ENCODE assay signal across 9 mouse cellular contexts in genomic region chr6:34304675-34305241, GRCm38 (mm10). TPM values are rescaled to one million over a fixed set of nuclear protein-coding genes. Genes with fewer than 3 reads are reported as not detected.
A peak's percentile ranks its signal among the peaks of the same experiment; 100 is the strongest.
DNase-seq lines count a peak whose midpoint lies in the region; ATAC-seq and TF ChIP-seq lines count a peak whose summit lies in the region.
"Had no signal": no experiment of that assay in that cellular context is flagged by ENCODE, and none has a peak within 500 bp of the region (broad histone marks: within the 10 kb centered on the region; RNA-seq: fewer than 3 reads in every experiment).

No protein-coding gene starts in this region.

- 0 out of 2 replicates have a peak, but pooled peaks have one; percentile 31 for ATAC-seq in limb, embryonic 12.5 days (ENCODE audit: insufficient number of reproducible peaks, insufficient read depth, low FRiP score, low TSS enrichment, low read depth)
- ATAC-seq in intestine, postnatal 0 days, result peak; percentile 90
- ATAC-seq in stomach, postnatal 0 days (ENCODE audit: low FRiP score, low TSS enrichment), result peak; percentile 73

- H3K27ac ChIP-seq in limb, embryonic 12.5 days, result no peak overlapping the region
- no peak overlapping the region for H3K27ac ChIP-seq in limb, embryonic 10.5 days
- H3K27ac ChIP-seq in gastrocnemius, adult 2 months, result peak overlapping the region; percentile 80
- peak overlapping the region; percentile 21; the same call in 1 of the 2 replicates for H3K27ac ChIP-seq in intestine, postnatal 0 days (ENCODE audit: low read depth, low read length)
- 0 out of 2 replicates have a peak overlapping the region, but pooled peaks have one; percentile 8 for H3K27ac ChIP-seq in stomach, postnatal 0 days (replicated peaks)

- no peaks in the 10 kb centered on the region for H3K4me1 ChIP-seq in limb, embryonic 12.5 days (replicated peaks)
- H3K4me1 ChIP-seq in limb, embryonic 10.5 days, result no peaks in the 10 kb centered on the region
- H3K4me1 ChIP-seq in intestine, postnatal 0 days (replicated peaks; ENCODE audit: control insufficient read depth, insufficient read depth, low read length), result no peaks in the 10 kb centered on the region
- no peaks in the 10 kb centered on the region for H3K4me1 ChIP-seq in stomach, postnatal 0 days (replicated peaks; ENCODE audit: control insufficient read depth, insufficient read depth)

- H3K36me3 ChIP-seq in limb, embryonic 12.5 days, result peaks cover 54% of the 10 kb centered on the region
- H3K36me3 ChIP-seq in limb, embryonic 10.5 days, result peaks cover 64% of the 10 kb centered on the region
- peaks cover 28% of the 10 kb centered on the region for H3K36me3 ChIP-seq in intestine, postnatal 0 days (ENCODE audit: control insufficient read depth, insufficient read depth)
- H3K36me3 ChIP-seq in stomach, postnatal 0 days (ENCODE audit: control insufficient read depth, insufficient read depth, low read length), result 0 out of 2 replicates have a peak, but pooled peaks cover 2% of the 10 kb centered on the region

- no peak for TF ChIP-seq EP300 in stomach, postnatal 0 days (optimal IDR thresholded peaks at IDR 0.05)

- no peak for TF ChIP-seq CTCF in gastrocnemius, adult 2 months (IDR thresholded peaks at IDR 0.05)
- TF ChIP-seq CTCF in intestine, postnatal 0 days (IDR thresholded peaks at IDR 0.05; ENCODE audit: low read depth), result no peak
- TF ChIP-seq CTCF in stomach, postnatal 0 days (IDR thresholded peaks at IDR 0.05; ENCODE audit: low read depth), result no peak

- no peak overlapping the region for H3K4me3 ChIP-seq in limb, embryonic 12.5 days (replicated peaks)
- no peak overlapping the region for H3K4me3 ChIP-seq in limb, embryonic 10.5 days
- peak overlapping the region; percentile 18 for H3K4me3 ChIP-seq in gastrocnemius, adult 2 months
- H3K4me3 ChIP-seq in intestine, postnatal 0 days (ENCODE audit: low read depth, low read length), result no peak overlapping the region
- no peak overlapping the region for H3K4me3 ChIP-seq in stomach, postnatal 0 days (ENCODE audit: low read depth, low read length)
- H3K4me3 ChIP-seq: megakaryocyte, embryonic 14.5 days had no signal

- 70% methylated on average over 10 of the region's 10 CpGs for WGBS in limb, embryonic 12.5 days
- 85% methylated on average over 10 of the region's 10 CpGs for WGBS in limb, embryonic 10.5 days
- 28% methylated on average over 10 of the region's 10 CpGs for WGBS in intestine, postnatal 0 days
- 55% methylated on average over 10 of the region's 10 CpGs for WGBS in stomach, postnatal 0 days

- no peaks in the 10 kb centered on the region for H3K9me3 ChIP-seq in limb, embryonic 12.5 days
- H3K9me3 ChIP-seq in limb, embryonic 10.5 days (replicated peaks), result no peaks in the 10 kb centered on the region
- no peaks in the 10 kb centered on the region for H3K9me3 ChIP-seq in intestine, postnatal 0 days (ENCODE audit: control insufficient read depth)
- H3K9me3 ChIP-seq in stomach, postnatal 0 days (ENCODE audit: control insufficient read depth, low read length), result no peaks in the 10 kb centered on the region

- intact Hi-C loops in gastrocnemius, adult 2 months (cut with DNase I), result no loop called here

- no peaks in the 10 kb centered on the region for H3K27me3 ChIP-seq in limb, embryonic 12.5 days
- no peaks in the 10 kb centered on the region for H3K27me3 ChIP-seq in limb, embryonic 10.5 days (ENCODE audit: low read depth, poor library complexity, severe bottlenecking)
- H3K27me3 ChIP-seq in intestine, postnatal 0 days (replicated peaks; ENCODE audit: control insufficient read depth, insufficient read depth, low read length), result no peaks in the 10 kb centered on the region
- no peaks in the 10 kb centered on the region for H3K27me3 ChIP-seq in stomach, postnatal 0 days (ENCODE audit: control insufficient read depth, insufficient read depth, low read length)
- H3K27me3 ChIP-seq: megakaryocyte, embryonic 14.5 days had no signal

- no peak overlapping the region for H3K4me2 ChIP-seq in limb, embryonic 12.5 days
- H3K4me2 ChIP-seq in intestine, postnatal 0 days (replicated peaks; ENCODE audit: low read depth), result no peak overlapping the region; the same call in 1 of the 2 replicates
- H3K4me2 ChIP-seq in stomach, postnatal 0 days (replicated peaks; ENCODE audit: low read depth), result no peak overlapping the region

- DNase-seq in limb, embryonic 10.5 days (ENCODE audit: low spot score), result no peak
- DNase-seq in gastrocnemius, adult 2 months, result peak; percentile 65
- peak; percentile 33 for DNase-seq in stomach, postnatal 0 days (ENCODE audit: low spot score)
- no peak for DNase-seq in T-cell, adult 2 months (ENCODE audit: low spot score)
- DNase-seq in left cerebral cortex, adult 18-20 months (ENCODE audit: low spot score in 2 of 2), result no peak
- no peak for DNase-seq in layer of hippocampus, postnatal 10 days (ENCODE audit: low spot score in 2 of 2)

- no peak overlapping the region for H3K9ac ChIP-seq in limb, embryonic 12.5 days (replicated peaks)
- no peak overlapping the region for H3K9ac ChIP-seq in intestine, postnatal 0 days (ENCODE audit: low read depth, low read length)
- no peak overlapping the region for H3K9ac ChIP-seq in stomach, postnatal 0 days (ENCODE audit: low read length)

RNA-seq across cellular contexts. Expression of gene Akr1b3, which starts 12.5 kb away (rescaled TPM):
- 183 and 191 TPM in 2 replicates for polyA plus RNA-seq in limb, embryonic 12.5 days (2016; fragmentation: Nextera tagmentation; extraction: Ambion mirVana)
- 238 and 309 TPM in 2 replicates for polyA plus RNA-seq in limb, embryonic 10.5 days (2016; fragmentation: Nextera tagmentation; extraction: Ambion mirVana)
- total RNA-seq in gastrocnemius, adult 2 months (2021), result 100 to 1,000 TPM; 140 to 194 TPM
- polyA plus RNA-seq in intestine, postnatal 0 days (2015; fragmentation: Nextera tagmentation; extraction: Ambion mirVana), result 69.4 and 72.9 TPM in 2 replicates
- 188 TPM in 2 replicates for polyA plus RNA-seq in stomach, postnatal 0 days (2015; fragmentation: Nextera tagmentation; extraction: Ambion mirVana)
- 10 to 100 TPM; 51.2 to 55.2 TPM for total RNA-seq in left cerebral cortex, adult 18-20 months (2021)
- total RNA-seq in layer of hippocampus, postnatal 10 days (2021), result 10 to 100 TPM; 47.0 to 47.1 TPM

RNA-seq across cellular contexts. Expression of gene Akr1b8, which starts 49.2 kb away (rescaled TPM):
- polyA plus RNA-seq in limb, embryonic 12.5 days (2016; fragmentation: Nextera tagmentation; extraction: Ambion mirVana), result 11.8 and 12.1 TPM in 2 replicates
- 9.2 and 9.4 TPM in 2 replicates for polyA plus RNA-seq in limb, embryonic 10.5 days (2016; fragmentation: Nextera tagmentation; extraction: Ambion mirVana)
- 1 to 10 TPM; 1.7 to 1.9 TPM for total RNA-seq in gastrocnemius, adult 2 months (2021)
- 5.8 and 6.5 TPM in 2 replicates for polyA plus RNA-seq in intestine, postnatal 0 days (2015; fragmentation: Nextera tagmentation; extraction: Ambion mirVana)
- polyA plus RNA-seq in stomach, postnatal 0 days (2015; fragmentation: Nextera tagmentation; extraction: Ambion mirVana), result 96.1 and 112 TPM in 2 replicates
- under 1 TPM; 0.44 to 0.98 TPM for total RNA-seq in left cerebral cortex, adult 18-20 months (2021)
- 1 to 10 TPM in 1 of 2 experiments, under 1 TPM in 1; 0.67 to 1.1 TPM for total RNA-seq in layer of hippocampus, postnatal 10 days (2021)

Comparison
In these comparisons a context has a peak if more than half of its experiments do, and no peak if none do; other contexts are left out.
1. ATAC-seq: peak in every context shown above with its lines; median percentile 90 in intestine, postnatal 0 days; 73 in stomach, postnatal 0 days; 31 in limb, embryonic 12.5 days.
2. H3K27ac ChIP-seq: peak in gastrocnemius, adult 2 months (single experiment), intestine, postnatal 0 days (single experiment) and stomach, postnatal 0 days (single experiment); none in limb, embryonic 12.5 days (single experiment) and limb, embryonic 10.5 days (single experiment).
3. DNase-seq: peak in gastrocnemius, adult 2 months (single experiment) and stomach, postnatal 0 days (single experiment); none in limb, embryonic 10.5 days (single experiment), T-cell, adult 2 months (single experiment), left cerebral cortex, adult 18-20 months (0 of 2) and layer of hippocampus, postnatal 10 days (0 of 2).